Mouse (Mus musculus): Measurements from ENCODE around the gene Ercc6l2.

GRCm38 (mm10) chr13:63807233-63807632, 7.8 kb upstream of the Ercc6l2 start:
- TF ChIP-seq CTCF (IDR thresholded peaks at IDR 0.05; ENCODE audit: low read depth, low read length), result no peak
- TF ChIP-seq POLR2A (IDR thresholded peaks at IDR 0.05; ENCODE audit: borderline replicate concordance, low read depth, low read length), result no peak
